Mouse (Mus musculus): ENCODE measurements around the gene Adgrl4. TPM values are rescaled to one million over a fixed set of nuclear protein-coding genes. Genes with fewer than 3 reads are reported as not detected.
A peak's percentile ranks its signal among the peaks of the same experiment; 100 is the strongest.

Gene Adgrl4
- total RNA-seq, 2 experiments from 2014 or later, result 15.7 to 19.2 TPM

- DNase-seq (ENCODE audit: low spot score in 2 of 2), result no peak
- Histone ChIP-seq H3K27ac (peak overlapping the region; percentile 16), H3K4me3 (peak overlapping the region; percentile 35)
- no peak for TF ChIP-seq CTCF (conservative IDR thresholded peaks at IDR 0.05)
Observed at GRCm38 (mm10) chr3:151439976-151440375, 2.3 kb downstream of the Adgrl4 start.

DNA sequence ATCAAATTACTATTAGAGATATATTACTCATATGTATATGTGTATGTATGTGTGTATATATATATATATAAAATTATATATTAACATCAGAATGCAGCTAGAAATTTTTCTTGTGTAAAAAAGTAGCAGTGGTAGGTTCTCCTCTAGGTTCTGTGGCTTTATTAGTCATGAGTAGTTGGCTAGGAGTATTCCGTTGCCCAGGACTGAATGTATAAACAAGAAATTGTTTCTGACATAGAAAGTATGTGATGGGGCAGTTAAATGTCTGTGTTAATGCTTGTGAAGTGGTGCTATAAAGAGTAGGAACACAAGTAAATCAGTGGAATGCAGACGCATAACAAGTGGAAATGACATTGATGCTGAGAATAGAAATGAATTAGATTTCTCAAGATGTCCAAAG is 4.3 kb downstream of the Adgrl4 start:
- Histone ChIP-seq H3K27ac (no peak overlapping the region), H3K4me3 (no peak overlapping the region)
- no peak for TF ChIP-seq CTCF (conservative IDR thresholded peaks at IDR 0.05)
- DNase-seq (ENCODE audit: low spot score in 2 of 2), result no peak

GRCm38 (mm10) chr3:151443486-151443885 is 5.8 kb downstream of the Adgrl4 start:
- no peak for TF ChIP-seq CTCF (conservative IDR thresholded peaks at IDR 0.05)
- no peak for DNase-seq (ENCODE audit: low spot score in 2 of 2)
- Histone ChIP-seq H3K27ac (no peak overlapping the region), H3K4me3 (no peak overlapping the region)

- no peak overlapping the region for H3K27ac ChIP-seq
- no peak overlapping the region for H3K4me3 ChIP-seq
- no peak for TF ChIP-seq CTCF (conservative IDR thresholded peaks at IDR 0.05)
- no peak for DNase-seq (ENCODE audit: low spot score in 2 of 2)
Observed at GRCm38 (mm10) chr3:151444284-151444683, 6.6 kb downstream of the Adgrl4 start.

DNA sequence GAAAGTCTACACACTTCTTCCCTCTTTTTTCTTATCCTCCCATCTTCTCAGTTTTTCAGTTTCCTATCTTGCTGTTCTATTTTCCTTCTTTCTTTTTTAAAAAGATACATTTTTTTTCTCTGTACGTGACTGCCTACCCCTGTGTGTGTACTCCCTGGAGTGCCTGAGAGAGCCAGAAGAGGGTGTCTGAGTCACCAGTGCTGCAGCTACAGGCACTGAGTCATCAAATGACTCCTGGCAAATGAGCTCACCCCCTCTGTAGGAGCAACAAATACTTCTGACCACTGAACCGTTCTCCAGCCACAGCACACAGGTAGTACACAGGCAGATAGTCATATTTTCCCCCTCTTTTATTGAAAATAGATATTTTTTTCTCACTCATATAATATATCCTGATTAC is 8.2 kb downstream of the Adgrl4 start:
- H3K4me3 ChIP-seq, result no peak overlapping the region
- no peak for DNase-seq (ENCODE audit: low spot score in 2 of 2)
- no peak overlapping the region for H3K27ac ChIP-seq
- TF ChIP-seq CTCF (conservative IDR thresholded peaks at IDR 0.05), result peak; percentile 33

DNA sequence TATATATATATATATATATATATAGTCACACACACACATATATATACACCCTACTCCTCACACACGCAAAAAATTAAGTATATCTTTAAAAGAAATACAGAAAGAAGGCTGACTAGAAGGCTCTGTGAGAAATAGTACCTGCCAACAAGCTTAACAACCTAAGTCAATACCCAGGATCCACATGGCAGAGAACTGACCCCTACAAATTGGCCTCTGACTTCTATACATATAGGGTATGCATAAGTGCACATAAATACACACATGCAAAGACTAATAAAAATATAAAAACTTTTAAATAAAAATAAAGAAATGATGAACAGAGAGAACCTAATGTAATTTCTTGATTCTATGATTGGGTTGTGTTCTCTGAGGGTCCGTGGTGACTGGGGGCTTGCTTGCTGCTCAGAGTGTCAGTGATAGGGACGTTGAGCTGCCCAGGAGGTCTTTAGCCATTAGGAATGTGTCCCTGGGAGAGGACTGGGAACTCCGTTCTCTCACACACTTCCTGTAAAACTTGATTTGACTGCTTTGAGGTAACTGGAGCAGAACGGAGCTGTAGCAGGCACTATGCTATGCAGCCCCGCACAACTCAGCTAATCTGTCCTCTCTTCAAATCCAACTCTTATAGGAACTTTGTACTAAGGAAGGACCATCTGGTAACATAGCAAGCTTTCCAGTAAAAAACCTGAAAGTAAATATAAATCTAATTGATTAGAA is 17.5 kb downstream of the Adgrl4 start:
- H3K4me3 ChIP-seq, result no peak overlapping the region
- no peak overlapping the region for H3K27ac ChIP-seq
- TF ChIP-seq CTCF (conservative IDR thresholded peaks at IDR 0.05), result no peak
- DNase-seq (ENCODE audit: low spot score in 2 of 2), result no peak

GRCm38 (mm10) chr3:151459430-151460190 is 21.9 kb downstream of the Adgrl4 start:
- TF ChIP-seq CTCF (conservative IDR thresholded peaks at IDR 0.05), result no peak
- no peak overlapping the region for H3K4me3 ChIP-seq
- no peak overlapping the region for H3K27ac ChIP-seq
- DNase-seq (ENCODE audit: low spot score in 2 of 2), result peak in 1 of 2 experiments; percentile 8

DNA sequence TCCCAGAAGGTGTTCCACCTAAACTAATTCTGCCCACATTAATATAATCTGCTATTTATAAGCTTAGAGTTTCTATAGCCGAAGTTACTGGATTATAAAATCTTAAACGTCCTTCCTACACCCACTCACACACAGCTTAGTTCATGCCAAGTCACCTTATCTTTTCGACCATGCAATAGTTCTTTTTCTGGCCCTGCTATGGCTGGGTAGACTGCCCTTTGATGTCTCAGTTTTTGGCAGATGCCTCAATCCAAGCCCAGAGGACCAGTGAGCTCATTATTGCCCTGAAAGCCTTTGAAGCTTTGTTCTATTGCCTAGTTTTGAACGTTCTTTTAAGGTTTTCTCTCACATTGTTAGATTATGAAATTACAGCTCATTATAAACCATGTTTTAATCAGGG is 27.5 kb downstream of the Adgrl4 start:
- Histone ChIP-seq H3K4me3 (no peak overlapping the region), H3K27ac (no peak overlapping the region)
- DNase-seq (ENCODE audit: low spot score in 2 of 2), result no peak
- no peak for TF ChIP-seq CTCF (conservative IDR thresholded peaks at IDR 0.05)

DNA sequence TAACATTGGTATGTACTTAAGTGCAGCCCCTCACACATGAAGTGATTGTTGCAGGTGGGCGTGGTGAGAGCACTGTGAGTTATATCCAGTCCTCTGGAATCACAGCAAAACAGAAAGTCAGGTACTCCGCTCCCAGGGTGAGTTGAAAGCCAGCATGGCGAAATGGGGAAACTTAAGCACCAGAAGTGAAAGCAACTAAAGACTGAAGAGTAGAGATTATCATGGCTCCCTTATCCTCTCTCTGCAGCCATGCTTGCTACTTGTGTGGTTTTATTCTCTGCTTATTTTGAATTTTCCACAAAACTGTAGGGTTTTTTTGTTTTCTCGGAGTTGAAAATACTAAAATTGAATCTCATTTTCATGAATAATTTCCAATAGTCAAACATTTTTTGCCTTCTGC is 51.2 kb downstream of the Adgrl4 start:
- TF ChIP-seq CTCF (conservative IDR thresholded peaks at IDR 0.05), result no peak
- DNase-seq (ENCODE audit: low spot score in 2 of 2), result no peak
- no peak overlapping the region for H3K27ac ChIP-seq
- H3K4me3 ChIP-seq, result no peak overlapping the region

DNA sequence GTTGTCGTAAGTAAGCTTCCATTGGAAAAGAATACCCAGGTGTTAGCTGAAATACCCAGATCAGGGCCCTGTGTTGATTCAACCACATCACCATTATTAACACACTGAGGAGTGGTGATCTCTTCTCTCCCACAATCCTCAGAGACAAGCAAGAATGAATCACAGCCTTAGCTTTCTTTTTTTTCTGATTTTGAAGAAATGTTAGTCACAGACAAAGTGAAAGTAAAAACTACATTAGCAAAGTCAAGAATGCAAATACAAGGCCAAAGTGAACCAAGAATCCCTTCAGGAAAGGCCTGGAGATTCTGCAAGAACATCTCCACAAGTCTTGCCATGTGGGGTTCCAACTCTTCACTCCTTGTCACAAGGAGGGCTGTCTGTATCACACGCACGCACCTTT is 67.9 kb downstream of the Adgrl4 start:
- no peak for TF ChIP-seq CTCF (conservative IDR thresholded peaks at IDR 0.05)
- Histone ChIP-seq H3K4me3 (no peak overlapping the region), H3K27ac (no peak overlapping the region)
- DNase-seq (ENCODE audit: low spot score in 2 of 2), result no peak

DNA sequence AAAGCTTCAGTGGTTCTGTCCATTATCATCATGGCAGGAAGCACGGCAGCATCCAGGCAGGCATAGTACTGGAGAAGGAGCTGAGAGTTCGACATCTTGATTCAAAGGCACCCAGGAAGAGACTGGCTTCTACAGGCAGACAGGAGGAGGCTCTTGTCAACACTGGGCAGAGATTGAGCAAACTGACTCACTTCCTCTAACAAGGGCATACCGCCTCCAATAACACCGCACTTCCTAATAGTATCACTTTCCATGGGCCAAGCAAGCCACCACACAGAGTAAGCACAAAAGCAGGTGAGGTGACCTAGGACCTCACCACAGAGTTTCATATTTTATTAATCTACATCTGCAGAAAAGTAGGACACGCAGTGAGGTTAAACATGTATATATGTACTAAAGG is 73.5 kb downstream of the Adgrl4 start:
- H3K4me3 ChIP-seq, result no peak overlapping the region
- no peak overlapping the region for H3K27ac ChIP-seq
- no peak for DNase-seq (ENCODE audit: low spot score in 2 of 2)
- TF ChIP-seq CTCF (conservative IDR thresholded peaks at IDR 0.05), result no peak

GRCm38 (mm10) chr3:151547182-151547581 is 109.5 kb downstream of the Adgrl4 start:
- no peak overlapping the region for H3K4me3 ChIP-seq
- H3K27ac ChIP-seq, result no peak overlapping the region
- TF ChIP-seq CTCF (conservative IDR thresholded peaks at IDR 0.05), result no peak
- no peak for DNase-seq (ENCODE audit: low spot score in 2 of 2)

DNA sequence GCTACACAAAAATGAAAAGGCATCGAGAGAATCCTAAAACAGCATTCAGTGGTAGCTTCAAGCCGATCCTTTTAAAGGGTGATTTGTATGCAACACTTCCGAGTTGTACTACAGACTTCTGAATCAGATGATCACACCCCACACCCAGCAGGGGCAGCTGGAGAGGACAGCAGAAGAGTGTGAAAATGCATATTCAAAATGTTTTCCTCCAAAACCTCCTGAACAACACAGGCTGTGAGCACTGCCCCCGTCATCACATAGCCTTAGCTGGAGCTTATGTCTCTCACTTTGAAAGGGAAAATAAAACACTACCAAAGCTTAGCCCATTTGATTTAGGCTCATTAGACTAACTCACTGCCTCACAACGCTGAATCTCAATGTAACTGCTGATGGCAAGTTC is 113.3 kb downstream of the Adgrl4 start:
- H3K27ac ChIP-seq, result no peak overlapping the region
- peak in 1 of 2 experiments; percentile 13 for DNase-seq (ENCODE audit: low spot score in 2 of 2)
- H3K4me3 ChIP-seq, result no peak overlapping the region
- no peak for TF ChIP-seq CTCF (conservative IDR thresholded peaks at IDR 0.05)

GRCm38 (mm10) chr3:151556635-151557034 is 118.9 kb downstream of the Adgrl4 start:
- no peak for TF ChIP-seq CTCF (conservative IDR thresholded peaks at IDR 0.05)
- H3K4me3 ChIP-seq, result no peak overlapping the region
- H3K27ac ChIP-seq, result no peak overlapping the region
- no peak for DNase-seq (ENCODE audit: low spot score in 2 of 2)

All from layer of hippocampus, adult 2 months (tissue).